Mouse (Mus musculus): ENCODE measurements around the gene Lcn4. TPM values are rescaled to one million over a fixed set of nuclear protein-coding genes. Genes with fewer than 3 reads are reported as not detected.

Gene Lcn4
- polyA plus RNA-seq (2015; fragmentation: Nextera tagmentation; extraction: Ambion mirVana) = not detected in 2 replicates

DNA sequence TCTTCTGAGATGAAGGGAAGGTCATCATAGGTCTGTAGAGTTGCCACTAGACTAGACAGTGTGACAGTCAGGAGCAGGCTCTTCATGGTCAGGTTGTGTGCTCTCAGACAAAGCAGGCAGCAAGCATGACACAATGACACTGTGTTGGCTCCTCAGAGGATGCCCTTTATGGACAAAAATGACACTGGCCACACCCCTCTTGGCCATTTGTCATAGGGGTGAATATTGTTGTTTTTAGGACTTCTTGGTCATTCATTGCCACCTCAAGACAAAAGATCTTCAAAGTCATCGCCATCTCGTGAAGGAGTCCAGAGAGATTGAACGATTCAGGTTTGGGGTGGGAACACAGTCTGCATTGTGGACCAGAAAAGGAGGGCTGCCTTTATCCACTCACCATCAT, at the start of gene Lcn4:
Gene Lcn4, minus strand, starts transcription at position 101 of the 400 bp plus-strand sequence.

DNA sequence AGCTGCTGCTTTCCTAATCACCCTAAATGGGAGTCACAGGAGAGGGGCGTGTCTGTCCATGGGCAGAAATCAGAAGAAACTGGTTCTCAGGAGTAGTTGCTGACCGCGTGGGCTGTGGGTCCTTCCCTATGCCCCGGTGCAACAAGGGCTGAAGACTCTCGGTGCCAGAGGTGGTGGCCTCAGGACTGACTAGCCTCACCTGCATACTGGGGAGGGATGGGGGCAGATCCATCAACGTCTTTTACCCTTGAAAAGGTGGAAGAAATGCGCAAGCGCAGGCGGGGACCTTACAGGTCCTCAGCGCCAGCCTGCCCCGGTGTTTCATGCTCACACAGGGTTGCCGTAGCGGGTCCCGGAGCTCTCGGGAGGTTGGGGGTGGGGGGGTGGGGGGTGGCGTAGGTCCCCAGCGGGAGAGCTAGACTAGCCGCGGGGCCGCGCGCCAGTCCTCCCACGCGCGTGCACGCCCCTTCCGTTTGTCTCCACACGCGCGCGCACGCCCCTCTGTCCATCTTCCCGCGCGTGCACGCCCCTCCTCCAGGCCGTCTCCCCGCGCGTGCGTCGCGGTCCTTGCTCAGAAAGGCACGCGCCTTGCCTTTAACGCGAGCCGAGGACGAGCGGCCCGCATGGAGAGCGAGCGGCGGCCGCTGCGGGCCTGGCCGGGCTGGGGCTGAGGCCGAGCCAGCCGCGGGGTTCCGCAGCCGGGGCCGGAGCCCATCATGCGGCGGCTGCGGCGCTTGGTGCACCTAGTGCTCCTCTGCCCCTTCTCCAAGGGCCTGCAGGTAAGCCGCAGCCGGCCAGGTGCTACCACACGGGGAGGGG, 43.0 kb downstream of the Lcn4 start, which contains the start of gene Fam69b:
Gene Fam69b, plus strand, starts transcription at position 537 of the 819 bp plus-strand sequence.

Other genes starting within 250 kb of the Lcn4 start
- 7.7 and 8.2 TPM in 2 replicates for gene Sec16a, start 226.1 kb downstream of the Lcn4 start, polyA plus RNA-seq (2015; fragmentation: Nextera tagmentation; extraction: Ambion mirVana)
- 7.0 and 7.3 TPM in 2 replicates for gene Notch1, start 154.6 kb downstream of the Lcn4 start, polyA plus RNA-seq (2015; fragmentation: Nextera tagmentation; extraction: Ambion mirVana)
- gene Egfl7, start 91.3 kb downstream of the Lcn4 start, polyA plus RNA-seq (2015; fragmentation: Nextera tagmentation; extraction: Ambion mirVana) = 109 and 112 TPM in 2 replicates
- not detected in 2 replicates for gene Gm20532, start 84.6 kb downstream of the Lcn4 start, polyA plus RNA-seq (2015; fragmentation: Nextera tagmentation; extraction: Ambion mirVana)
- 10.3 and 69.3 TPM in 2 replicates for gene Agpat2, start 66.9 kb downstream of the Lcn4 start, polyA plus RNA-seq (2015; fragmentation: Nextera tagmentation; extraction: Ambion mirVana)
- 3.7 and 3.8 TPM in 2 replicates for gene Fam69b, start 42.8 kb downstream of the Lcn4 start, polyA plus RNA-seq (2015; fragmentation: Nextera tagmentation; extraction: Ambion mirVana)
- gene Abo, start 193.7 kb upstream of the Lcn4 start, polyA plus RNA-seq (2015; fragmentation: Nextera tagmentation; extraction: Ambion mirVana) = not detected in 2 replicates
- gene Surf6, start 231.6 kb upstream of the Lcn4 start, polyA plus RNA-seq (2015; fragmentation: Nextera tagmentation; extraction: Ambion mirVana) = 8.4 and 8.8 TPM in 2 replicates
- 27.8 and 30.7 TPM in 2 replicates for gene Med22, start 239.4 kb upstream of the Lcn4 start, polyA plus RNA-seq (2015; fragmentation: Nextera tagmentation; extraction: Ambion mirVana)
- gene Rpl7a, start 239.5 kb upstream of the Lcn4 start, polyA plus RNA-seq (2015; fragmentation: Nextera tagmentation; extraction: Ambion mirVana) = 346 and 348 TPM in 2 replicates
- gene Surf2, start 245.1 kb upstream of the Lcn4 start, polyA plus RNA-seq (2015; fragmentation: Nextera tagmentation; extraction: Ambion mirVana) = 22.1 and 24.5 TPM in 2 replicates
- gene Surf1, start 245.2 kb upstream of the Lcn4 start, polyA plus RNA-seq (2015; fragmentation: Nextera tagmentation; extraction: Ambion mirVana) = 39.8 and 44.5 TPM in 2 replicates